Mouse (Mus musculus) layer of hippocampus, adult 18-20 months (tissue): ENCODE data around the gene Tiam2. TPM values are rescaled to one million over a fixed set of nuclear protein-coding genes. Genes with fewer than 3 reads are reported as not detected.
"Not testable (repeated sequence)": the region's sequence is repeated elsewhere in the genome, so short reads cannot be mapped to it uniquely, and the experiment has no call there.

Experiments
- DNase-seq, 2 experiments: peaks; one replicate each; pipeline ENCODE4 v3.0.0; 2022; ENCODE audit warnings: low spot score in 2 of 2
- total RNA-seq, 2 experiments: library from RNA; stranded (reverse); gene quantifications; 2 replicates each; pipeline ENCODE4 v1.2.3; 2021

The Tiam2 gene
- total RNA-seq, 2 experiments from 2014 or later = 35.2 to 37.1 TPM

DNA sequence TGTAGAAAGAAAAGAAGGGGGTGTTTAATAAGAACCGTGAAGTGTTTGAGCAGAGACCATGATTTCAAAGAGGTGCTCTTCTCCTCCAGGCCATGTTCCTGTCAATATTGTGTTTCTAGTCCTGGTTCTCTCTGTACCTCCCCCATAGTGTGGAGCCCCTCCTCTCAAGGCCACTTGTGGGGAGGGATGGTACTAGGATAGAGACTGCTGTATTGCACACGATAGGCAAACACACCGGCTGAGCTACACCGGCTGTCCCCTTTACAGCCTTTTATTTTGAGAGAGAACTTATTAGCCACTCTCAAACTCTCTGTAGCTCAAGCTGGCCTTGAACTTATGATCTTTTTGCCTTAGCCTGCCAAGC lies 11.1 kb downstream of the Tiam2 start:
- DNase-seq = no peak

DNA sequence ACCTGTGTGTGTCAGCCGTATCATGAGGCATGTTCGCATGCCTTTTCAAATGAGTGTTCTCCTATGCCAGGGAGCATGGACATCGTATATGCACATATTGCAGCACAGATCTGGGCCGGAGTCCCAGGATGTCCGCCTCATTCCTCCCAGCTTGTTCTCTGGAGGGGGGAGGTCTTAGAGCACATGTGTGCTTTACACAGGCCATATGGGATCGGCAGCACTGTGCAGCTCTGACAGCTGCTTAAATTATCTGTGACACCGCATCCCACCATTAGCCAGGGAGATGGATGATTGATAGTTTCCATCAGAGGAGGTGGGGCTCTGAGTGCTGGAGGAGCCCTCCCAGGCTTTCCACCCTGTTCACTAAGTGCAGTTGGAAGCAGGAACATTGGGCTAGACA lies 12.4 kb downstream of the Tiam2 start:
- DNase-seq = no peak

DNA sequence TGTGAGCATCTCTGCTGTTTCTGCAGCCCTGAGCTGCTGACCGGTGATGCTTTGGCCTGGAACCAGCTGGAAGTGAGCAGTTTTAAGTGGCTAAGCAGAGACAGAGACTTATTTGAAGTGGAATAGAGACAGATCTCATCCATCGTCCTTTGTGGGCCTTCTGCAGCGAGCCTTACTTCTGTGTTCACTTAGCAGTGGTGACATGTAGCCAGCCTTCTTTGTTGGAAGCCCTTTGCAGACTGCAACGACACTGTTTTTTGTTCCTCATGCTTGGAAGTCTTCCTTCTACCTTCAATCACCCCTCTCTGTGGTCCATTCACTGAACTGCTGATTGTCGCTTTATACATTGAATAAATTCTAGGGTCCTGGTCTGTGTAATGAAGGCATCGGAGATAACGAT lies 18.5 kb downstream of the Tiam2 start:
- DNase-seq = no peak

DNA sequence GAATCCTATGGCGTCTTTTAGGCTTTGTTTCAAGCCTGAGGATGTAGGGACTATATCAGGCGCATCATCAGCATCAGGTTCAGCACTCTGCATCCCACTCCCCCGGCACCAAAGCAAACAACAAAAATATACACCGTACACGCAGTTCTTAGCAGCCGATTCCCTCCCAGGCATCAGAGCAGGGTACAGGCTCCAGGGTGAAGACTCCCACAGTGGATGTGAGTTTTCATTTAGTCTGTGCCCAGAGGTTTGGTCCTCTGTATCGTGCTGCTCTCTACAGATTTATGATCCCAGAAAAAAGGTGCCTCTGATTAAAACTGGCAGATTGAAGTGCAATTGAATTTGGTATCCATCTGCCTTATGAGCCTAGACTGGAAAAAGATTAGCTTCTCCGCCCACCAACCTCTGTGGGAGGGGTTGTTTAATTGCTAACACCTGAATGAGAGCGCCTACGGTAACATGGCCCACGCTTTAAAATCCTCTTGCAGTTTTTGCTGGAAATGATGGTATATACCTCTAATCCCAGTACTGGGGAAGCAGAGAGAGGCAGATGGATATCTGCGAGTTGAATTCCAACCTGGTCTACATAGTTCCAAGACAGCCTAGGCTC lies 19.0 kb downstream of the Tiam2 start:
- DNase-seq = peak in 1 of 2 experiments; percentile 27

DNA sequence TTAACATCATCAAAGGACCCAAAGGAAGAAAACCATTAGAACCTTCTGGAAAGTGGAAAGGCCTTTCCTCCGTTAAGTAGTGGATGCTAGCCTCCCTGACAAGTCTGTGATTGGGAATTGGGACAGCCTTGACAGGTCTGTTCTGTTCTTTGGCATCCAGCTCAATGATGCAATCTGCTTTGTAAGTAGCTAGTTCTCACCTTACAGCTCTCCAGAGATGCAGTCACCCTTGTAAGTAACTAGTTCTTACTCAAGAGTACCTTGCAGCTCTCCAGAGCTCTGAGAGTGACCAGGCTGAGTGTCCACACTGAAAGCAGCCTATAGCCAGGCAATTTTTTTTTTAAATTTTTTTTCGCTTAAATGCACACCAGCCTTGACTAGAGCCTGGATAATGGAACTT lies 21.4 kb downstream of the Tiam2 start:
- DNase-seq = no peak

DNA sequence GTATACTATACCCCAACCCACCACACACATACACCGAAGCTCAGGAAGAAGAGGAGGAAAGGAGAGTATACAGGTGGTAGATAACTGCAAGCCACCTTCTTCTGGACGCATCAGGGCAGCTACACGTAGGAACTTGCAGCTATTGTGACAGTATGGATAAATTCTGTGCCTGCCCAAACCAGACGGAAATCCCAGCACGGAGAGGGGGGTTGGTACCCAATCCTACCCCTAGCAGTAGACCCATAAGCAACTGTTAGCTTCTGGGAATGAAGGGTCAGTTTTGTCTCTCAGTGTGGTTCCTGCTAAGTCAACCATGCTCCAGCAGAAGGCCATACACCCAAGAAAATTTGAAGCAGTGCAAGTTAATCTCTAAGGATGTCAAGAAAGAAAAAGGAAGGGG lies 23.0 kb downstream of the Tiam2 start:
- DNase-seq = no peak

DNA sequence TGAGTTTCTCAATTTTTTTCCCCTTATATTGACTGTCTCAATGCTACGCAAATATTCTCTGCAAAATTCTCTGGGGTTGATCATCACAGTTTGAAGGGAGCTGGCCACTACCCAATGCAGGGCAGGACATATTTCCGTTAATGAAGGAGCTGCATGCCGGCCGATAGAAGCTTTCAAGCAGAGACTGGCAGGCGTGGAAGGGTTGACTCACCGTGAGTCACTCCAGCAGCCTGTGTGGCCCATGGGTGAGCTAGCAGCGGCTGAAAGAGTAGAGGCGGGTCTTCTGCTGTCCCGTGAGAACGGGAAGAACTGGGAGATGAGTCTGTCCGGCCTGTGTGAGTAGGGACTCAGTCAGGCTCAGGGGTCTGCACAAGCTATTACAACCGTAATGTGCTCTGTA lies 23.6 kb downstream of the Tiam2 start:
- DNase-seq = no peak

DNA sequence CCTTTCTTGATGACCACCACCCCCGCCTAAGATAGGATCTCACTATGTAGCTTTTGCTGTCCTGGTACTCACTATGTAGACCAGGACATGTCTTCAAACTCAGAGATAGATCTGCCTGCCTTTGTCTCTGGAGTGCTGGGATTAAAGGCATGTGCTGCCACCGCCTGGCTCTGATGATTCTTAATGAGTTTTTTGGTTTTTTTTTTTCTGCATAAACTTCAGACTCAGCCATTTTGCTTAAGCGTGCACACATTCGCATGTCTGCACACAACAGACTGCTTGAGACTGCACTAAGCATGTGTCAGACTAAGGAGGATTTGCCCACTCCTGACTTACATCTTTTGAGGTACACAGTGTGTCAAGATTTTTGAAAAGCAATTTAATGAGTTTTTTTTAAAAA lies 24.0 kb downstream of the Tiam2 start:
- DNase-seq = peak in 1 of 2 experiments; percentile 37

DNA sequence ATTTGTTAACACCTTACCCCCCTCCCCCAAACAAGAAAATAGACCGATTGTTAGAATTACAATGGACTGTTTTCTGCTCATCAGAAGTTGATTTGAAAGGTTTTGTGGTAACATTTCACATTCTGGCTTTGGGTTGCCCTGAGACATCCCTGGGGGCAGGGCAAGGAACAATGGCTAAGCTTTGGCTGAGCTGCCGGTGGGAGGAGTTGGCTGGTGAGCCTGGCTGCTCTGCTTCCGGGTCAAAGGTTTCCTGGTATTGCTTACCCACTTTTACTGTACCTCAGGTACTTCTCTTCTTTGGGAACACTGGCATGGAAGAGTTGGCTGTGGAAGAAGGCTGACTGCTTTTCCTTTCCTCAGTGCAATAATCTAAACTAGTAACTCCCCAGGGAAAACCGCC lies 25.3 kb downstream of the Tiam2 start:
- DNase-seq = no peak

DNA sequence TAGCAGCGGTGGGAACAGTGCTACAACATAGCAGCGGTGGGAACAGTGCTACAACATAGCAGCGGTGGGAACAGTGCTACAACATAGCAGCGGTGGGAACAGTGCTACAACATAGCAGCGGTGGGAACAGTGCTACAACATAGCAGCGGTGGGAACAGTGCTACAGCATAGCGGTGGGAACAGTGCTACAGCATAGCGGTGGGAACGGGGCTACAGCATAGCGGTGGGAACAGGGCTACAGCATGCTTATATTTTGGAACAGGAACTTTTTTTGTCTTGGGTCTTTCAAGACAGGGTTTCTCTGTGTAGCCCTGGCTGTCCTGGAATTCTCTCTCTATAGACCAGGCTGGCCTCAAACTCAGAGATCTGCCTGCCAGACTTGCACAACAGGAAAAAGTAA lies 26.8 kb downstream of the Tiam2 start:
- not testable (repeated sequence) for DNase-seq

DNA sequence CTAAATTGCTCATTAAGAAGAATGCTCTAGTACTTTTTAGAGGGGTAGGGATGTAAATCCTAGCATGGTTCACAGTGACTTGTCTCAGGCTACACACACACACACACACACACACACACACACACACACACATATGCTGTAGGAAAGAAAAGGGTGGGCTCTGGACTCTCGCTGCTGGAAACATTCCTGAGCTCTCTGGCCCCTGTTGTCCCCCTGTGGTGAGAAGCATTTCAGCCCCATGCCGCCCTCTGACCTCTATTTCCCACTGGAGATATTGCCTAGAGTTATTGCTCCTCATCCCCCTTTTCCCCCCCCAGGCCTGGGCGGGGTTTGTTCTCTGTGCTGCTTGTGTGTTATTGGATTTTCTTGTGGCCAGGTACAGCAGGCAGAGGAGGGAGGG lies 28.5 kb downstream of the Tiam2 start:
- DNase-seq = no peak

DNA sequence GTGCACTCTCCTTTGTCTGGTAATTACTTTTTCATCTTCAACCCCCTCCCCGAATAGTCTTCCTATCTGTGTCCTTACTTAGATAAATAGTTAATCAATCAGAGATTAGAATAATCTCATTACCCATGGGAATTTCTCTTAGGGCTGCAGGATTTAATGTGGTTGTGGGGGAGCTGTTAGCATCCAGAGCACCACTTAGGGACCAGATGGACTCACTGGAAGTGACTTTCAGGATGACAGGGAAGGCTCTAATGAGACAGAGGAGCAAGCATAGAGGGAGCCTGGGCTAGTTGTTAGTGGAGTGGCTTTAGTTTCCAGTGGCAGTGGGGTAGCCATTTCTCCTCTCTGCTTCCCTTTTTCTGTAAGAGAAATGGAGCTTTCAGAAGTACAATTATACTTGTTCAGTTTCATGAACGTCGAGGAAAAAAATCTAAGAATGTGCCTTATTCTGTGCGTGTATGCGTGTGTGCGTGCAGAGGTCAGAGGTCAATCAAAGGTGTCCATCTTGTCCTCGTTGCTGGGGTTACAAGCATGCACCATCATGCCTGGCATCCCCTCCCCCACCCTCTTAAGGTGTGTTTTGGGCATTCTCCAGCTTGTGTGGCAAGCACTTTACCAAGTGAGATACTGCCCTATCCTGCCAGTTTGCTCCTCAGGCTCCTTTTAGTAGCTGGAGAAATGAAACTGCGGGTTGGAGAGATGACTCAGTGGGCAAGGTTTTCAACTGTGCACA lies 30.4 kb downstream of the Tiam2 start:
- no peak for DNase-seq

DNA sequence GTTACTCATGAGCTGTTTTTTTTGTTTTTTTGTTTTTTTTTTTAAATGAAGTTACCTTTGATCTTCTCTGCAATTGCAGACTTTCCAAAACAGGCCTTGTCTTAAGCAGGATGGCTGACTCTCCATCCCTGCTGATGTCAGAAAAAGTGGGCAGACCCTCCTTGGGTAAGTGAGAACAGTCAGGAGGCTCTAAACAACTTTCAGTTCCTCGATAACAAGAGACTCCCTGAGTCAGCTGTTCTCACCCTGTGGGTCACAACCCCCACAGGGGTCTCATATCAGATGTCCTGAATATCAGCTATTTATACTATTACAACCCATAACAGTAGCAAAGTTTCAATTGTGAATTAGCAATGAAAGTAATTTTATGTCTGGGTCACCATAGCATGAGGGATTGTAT lies 33.9 kb downstream of the Tiam2 start:
- DNase-seq = no peak

DNA sequence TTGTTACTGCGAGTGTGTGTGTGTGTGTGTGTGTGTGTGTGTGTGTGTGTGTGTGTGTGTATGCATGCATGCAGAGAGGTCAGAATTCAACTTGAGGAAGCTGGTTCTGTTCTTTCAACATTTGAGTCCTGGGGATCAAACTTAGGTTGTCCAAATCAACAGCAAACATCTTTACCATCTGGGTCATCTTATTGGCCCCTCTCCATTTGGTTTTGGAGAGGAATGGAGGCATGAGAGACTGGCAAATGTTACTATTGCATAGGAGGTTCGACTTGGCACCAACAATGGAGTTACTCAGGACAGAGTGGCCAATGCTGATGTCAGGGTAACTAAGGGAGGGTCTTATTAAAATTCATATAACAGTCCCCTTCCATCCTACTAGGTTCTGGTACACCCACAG lies 35.4 kb downstream of the Tiam2 start:
- no peak for DNase-seq

DNA sequence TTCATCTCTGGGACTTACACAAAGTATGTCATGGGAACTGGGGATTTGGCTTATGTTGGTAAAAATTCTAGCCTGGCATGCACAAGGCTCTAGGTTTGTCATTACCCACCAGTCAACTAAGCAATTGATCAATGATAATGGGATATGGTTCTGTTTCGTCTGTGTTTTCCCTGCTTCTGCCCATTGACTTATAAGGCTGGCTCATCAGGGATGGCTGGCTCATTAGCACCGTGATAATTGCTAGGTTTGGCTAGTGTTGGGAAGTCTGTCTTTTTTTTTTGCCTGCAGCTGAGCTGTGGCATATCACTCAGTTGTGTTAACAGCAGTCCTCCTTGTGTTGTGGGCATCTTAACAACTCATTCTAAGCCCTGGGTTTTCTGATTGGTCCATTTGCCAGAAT lies 36.8 kb downstream of the Tiam2 start:
- DNase-seq = no peak

DNA sequence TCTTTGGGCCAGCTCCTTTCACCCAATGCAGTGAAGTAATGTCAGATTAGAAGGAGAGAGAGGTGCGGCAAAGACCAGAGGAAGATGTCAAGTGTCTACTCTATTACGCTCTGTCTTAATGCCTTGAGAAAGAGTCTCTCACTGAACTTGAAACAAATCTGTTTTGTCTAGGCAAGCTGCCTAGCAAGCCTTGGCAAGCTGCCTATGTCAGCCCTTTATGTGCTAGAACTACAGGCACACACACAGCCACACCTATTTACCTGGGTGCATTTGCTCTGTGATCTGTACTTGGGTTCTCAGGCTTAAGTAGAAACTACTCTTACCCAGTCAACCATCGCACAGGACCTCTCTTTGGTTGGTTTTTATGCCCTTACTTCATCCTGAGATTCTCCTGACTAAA lies 40.4 kb downstream of the Tiam2 start:
- no peak for DNase-seq

DNA sequence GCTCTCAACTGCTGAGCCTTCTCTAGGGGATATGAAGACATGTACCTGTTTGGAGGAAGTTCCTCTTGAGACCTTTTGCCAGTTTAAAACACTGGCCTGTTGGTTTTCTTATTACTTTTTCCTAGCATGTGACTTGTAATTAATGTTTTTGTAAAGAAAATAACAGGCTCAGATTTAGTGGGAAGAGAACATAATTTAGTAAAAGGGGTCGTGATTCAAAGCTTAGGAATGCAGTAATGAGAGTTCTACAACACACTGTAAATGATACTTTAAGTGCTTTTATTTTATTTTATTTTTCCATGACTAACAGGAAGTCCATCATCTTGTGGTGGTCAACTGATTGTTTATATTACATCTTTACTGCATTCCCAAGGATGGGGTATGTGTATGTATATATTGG lies 42.0 kb downstream of the Tiam2 start:
- DNase-seq = no peak

DNA sequence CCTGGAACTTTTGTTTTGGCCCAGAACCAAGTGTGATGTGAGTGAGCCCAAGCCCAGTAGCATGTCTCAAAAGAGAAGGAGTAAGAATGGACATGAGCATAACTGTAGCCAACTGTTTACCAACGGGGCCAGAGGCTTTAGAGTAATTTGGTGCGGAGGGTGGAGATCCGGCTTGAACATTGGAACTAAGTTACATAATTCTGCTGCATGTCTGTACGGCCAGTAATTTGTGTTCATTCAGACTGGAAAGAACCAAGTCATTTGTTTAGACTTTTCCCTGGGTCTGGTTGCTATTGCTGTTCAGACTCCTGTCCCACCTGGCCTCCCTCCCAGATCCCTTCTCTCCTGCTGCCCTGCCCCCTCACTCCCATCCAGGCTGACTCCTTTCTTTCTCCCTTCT lies 43.3 kb downstream of the Tiam2 start:
- peak in 1 of 2 experiments; percentile 9 for DNase-seq

DNA sequence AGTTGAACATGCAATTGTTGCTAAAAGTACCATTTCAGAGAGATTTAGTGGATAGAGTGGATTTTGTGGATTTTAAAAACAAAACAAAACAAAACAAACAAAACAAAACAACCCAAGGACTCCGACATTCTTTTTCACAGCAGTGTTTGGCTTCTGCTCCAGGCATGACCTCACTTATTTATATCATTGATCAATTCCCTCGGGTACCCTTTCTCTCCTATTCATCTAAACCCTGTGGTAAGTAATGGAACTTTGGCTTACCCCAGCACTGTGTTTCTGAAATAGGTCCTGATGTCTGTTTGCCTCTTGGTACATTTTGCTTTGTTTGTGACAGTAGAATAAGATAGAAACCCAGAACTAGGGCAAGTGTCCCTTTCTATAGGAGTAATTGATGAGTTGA lies 52.2 kb downstream of the Tiam2 start:
- no peak for DNase-seq

DNA sequence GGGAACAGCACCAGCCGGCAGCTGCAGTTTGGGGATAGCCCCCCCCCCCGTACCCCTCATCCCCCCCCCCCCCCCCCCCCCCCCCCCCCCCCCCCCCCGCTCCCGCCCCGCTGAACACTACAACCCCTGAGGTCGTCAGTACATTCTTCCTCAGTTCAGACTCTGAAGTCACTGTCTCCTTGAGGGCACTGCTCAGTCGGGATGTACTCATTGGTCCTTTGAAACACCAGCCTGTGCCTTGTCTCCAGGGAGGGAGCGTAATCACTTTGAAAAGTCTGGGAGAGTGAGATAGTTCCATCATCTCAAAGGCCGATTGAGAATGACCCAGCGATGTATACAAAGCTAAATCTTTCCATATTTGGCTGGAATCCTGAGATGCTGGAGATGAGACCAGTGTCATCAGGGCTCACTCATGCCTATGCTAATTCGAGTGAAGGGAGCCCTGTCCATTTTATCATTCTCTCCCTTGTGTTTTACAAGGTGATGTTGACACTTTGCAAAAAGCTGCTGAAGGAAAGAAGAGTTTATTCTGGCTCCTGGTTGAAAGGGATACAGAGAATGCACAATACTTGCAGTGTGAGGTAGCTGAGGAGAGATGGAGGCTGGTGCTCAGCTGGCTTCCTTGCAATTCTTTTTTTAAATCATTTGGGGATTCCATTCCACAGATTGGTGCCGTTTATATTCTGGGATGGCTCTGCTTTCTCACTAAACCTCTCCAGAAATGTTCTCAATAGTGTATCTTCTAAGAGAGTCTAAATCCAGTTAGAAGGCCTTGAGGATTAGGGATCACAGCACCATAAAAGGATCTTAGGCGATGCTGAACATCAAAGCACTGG lies 53.6 kb downstream of the Tiam2 start:
- no peak for DNase-seq

DNA sequence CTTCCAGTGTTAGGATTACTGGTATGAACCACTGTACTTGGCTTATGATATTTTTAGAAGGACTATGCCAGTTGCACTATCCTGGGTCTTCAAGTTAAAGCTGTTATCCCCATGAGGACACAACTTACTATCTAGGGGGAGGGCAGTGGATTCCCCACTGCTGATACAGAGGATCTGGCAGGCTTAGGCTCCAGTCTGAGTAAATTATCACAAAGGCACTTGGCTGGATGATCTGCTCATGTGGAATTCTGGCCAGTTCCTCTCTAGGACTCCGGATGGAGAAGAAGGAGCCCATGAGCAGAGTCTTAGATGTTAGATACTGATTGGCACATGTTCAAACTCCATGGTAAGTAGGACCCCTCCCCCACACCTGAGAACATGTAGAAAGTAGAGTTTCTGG lies 59.0 kb downstream of the Tiam2 start:
- no peak for DNase-seq

DNA sequence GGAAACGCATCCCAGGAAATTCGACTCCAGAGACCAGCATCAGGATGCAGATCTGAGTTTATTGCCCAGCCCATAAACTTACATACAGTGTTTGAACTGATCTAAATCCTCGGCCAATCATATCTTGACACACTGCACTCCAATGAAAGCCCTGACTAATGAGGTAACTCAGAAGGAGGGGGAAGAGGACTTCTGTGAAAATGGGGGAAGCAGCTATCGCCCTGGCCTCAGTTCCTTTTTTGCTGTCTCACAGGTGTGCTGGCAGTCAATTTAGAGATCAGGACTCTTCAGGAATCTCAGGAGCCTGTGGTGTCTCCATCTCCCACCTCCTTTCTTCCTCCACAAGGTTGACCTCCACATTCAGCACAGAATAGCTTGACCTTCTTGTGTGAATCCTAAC lies 61.4 kb downstream of the Tiam2 start:
- DNase-seq = no peak
